Mouse (Mus musculus): ENCODE data around the gene Smok3a. TPM values are rescaled to one million over a fixed set of nuclear protein-coding genes. Genes with fewer than 3 reads are reported as not detected.

Smok3a gene
- total and polyA plus RNA-seq, 3 experiments: 0.22 TPM; not detected in 2

- H3K4me3 ChIP-seq (ENCODE audit: low read depth, low read length): no peak overlapping the region
- H3K36me3 ChIP-seq (replicated peaks): no peaks in the 10 kb centered on the region
- ATAC-seq (ENCODE audit: extremely low read depth, insufficient number of reproducible peaks, low FRiP score, poor library complexity, severe bottlenecking) (no peak), DNase-seq (ENCODE audit: low spot score) (no peak)
- TF ChIP-seq POLR2AphosphoS5 (IDR thresholded peaks at IDR 0.05; ENCODE audit: insufficient replicate concordance, low read depth, low read length) (no peak), GATA2 (IDR thresholded peaks at IDR 0.05; ENCODE audit: borderline replicate concordance, low read depth, low read length) (no peak), GATA1 (IDR thresholded peaks at IDR 0.05; ENCODE audit: borderline replicate concordance, low read length) (no peak), TAL1 (conservative IDR thresholded peaks at IDR 0.05; ENCODE audit: low read depth, low read length) (no peak), CTCF (IDR thresholded peaks at IDR 0.05; ENCODE audit: low read depth, low read length) (no peak)
- no peaks in the 10 kb centered on the region; the same call in 1 of the 2 replicates for H3K27me3 ChIP-seq (ENCODE audit: insufficient read depth, low read length)
- 0 out of 2 replicates have a peak, but pooled peaks cover 2% of the 10 kb centered on the region for H3K9me3 ChIP-seq (replicated peaks)
- H3K4me1 ChIP-seq (ENCODE audit: insufficient read depth, low read depth, low read length): peaks cover 11% of the 10 kb centered on the region
These were observed 60.4 kb downstream of the Smok3a start for GRCm38 (mm10) chr5:138081446-138081845.

- peaks cover 23% of the 10 kb centered on the region for H3K4me1 ChIP-seq (ENCODE audit: insufficient read depth, low read depth, low read length)
- H3K9me3 ChIP-seq (replicated peaks): 0 out of 2 replicates have a peak, but pooled peaks cover 2% of the 10 kb centered on the region
- ATAC-seq (ENCODE audit: extremely low read depth, insufficient number of reproducible peaks, low FRiP score, poor library complexity, severe bottlenecking) (no peak), DNase-seq (ENCODE audit: low spot score) (no peak)
- H3K27me3 ChIP-seq (ENCODE audit: insufficient read depth, low read length): no peaks in the 10 kb centered on the region; the same call in 1 of the 2 replicates
- TF ChIP-seq GATA1 (IDR thresholded peaks at IDR 0.05; ENCODE audit: borderline replicate concordance, low read length) (no peak), TAL1 (conservative IDR thresholded peaks at IDR 0.05; ENCODE audit: low read depth, low read length) (no peak), GATA2 (IDR thresholded peaks at IDR 0.05; ENCODE audit: borderline replicate concordance, low read depth, low read length) (no peak), POLR2AphosphoS5 (IDR thresholded peaks at IDR 0.05; ENCODE audit: insufficient replicate concordance, low read depth, low read length) (no peak), CTCF (IDR thresholded peaks at IDR 0.05; ENCODE audit: low read depth, low read length) (no peak)
- no peak overlapping the region for H3K4me3 ChIP-seq (ENCODE audit: low read depth, low read length)
- H3K36me3 ChIP-seq (replicated peaks): peaks cover 17% of the 10 kb centered on the region
These were observed 62.3 kb downstream of the Smok3a start for GRCm38 (mm10) chr5:138083318-138083900.

GRCm38 (mm10) chr5:138083936-138084335 lies 62.9 kb downstream of the Smok3a start:
- ATAC-seq (ENCODE audit: extremely low read depth, insufficient number of reproducible peaks, low FRiP score, poor library complexity, severe bottlenecking): no peak
- Histone ChIP-seq H3K4me1 (ENCODE audit: insufficient read depth, low read depth, low read length) (peaks cover 28% of the 10 kb centered on the region), H3K27me3 (ENCODE audit: insufficient read depth, low read length) (no peaks in the 10 kb centered on the region), H3K4me3 (ENCODE audit: low read depth, low read length) (no peak overlapping the region), H3K36me3 (replicated peaks) (peaks cover 23% of the 10 kb centered on the region), H3K9me3 (replicated peaks) (no peaks in the 10 kb centered on the region)
- no peak for DNase-seq (ENCODE audit: low spot score)
- TF ChIP-seq GATA2 (IDR thresholded peaks at IDR 0.05; ENCODE audit: borderline replicate concordance, low read depth, low read length): no peak
- no peak for TF ChIP-seq POLR2AphosphoS5 (IDR thresholded peaks at IDR 0.05; ENCODE audit: insufficient replicate concordance, low read depth, low read length)
- TF ChIP-seq GATA1 (IDR thresholded peaks at IDR 0.05; ENCODE audit: borderline replicate concordance, low read length): no peak
- TF ChIP-seq TAL1 (conservative IDR thresholded peaks at IDR 0.05; ENCODE audit: low read depth, low read length): no peak
- TF ChIP-seq CTCF (IDR thresholded peaks at IDR 0.05; ENCODE audit: low read depth, low read length): no peak

Other genes starting within 250 kb of the Smok3a start
Only the 20 nearest of the 23 such genes appear.
- 51.3 and 53.9 TPM in 2 replicates for gene Mepce, start 233.6 kb upstream of the Smok3a start, total RNA-seq (2014; fragmentation: Nextera tagmentation)
- gene Mepce, start 233.6 kb upstream of the Smok3a start, total RNA-seq (2017): 22.3 and 27.8 TPM in 2 replicates
- 173 and 216 TPM in 2 replicates for gene Mepce, start 233.6 kb upstream of the Smok3a start, polyA plus RNA-seq (2012)
- 8.4 and 9.9 TPM in 2 replicates for gene Zcwpw1, start 233.5 kb upstream of the Smok3a start, total RNA-seq (2014; fragmentation: Nextera tagmentation)
- 10.5 and 12.9 TPM in 2 replicates for gene Zcwpw1, start 233.5 kb upstream of the Smok3a start, total RNA-seq (2017)
- gene Zcwpw1, start 233.5 kb upstream of the Smok3a start, polyA plus RNA-seq (2012): 0.15 and 0.34 TPM in 2 replicates
- not detected in 2 replicates for gene Pilra, start 185.0 kb upstream of the Smok3a start, total RNA-seq (2014; fragmentation: Nextera tagmentation)
- 3.4 and 5.1 TPM in 2 replicates for gene Pilra, start 185.0 kb upstream of the Smok3a start, total RNA-seq (2017)
- gene Pilra, start 185.0 kb upstream of the Smok3a start, polyA plus RNA-seq (2012): 0.02 TPM in 1 of 2 replicates, not detected in the other
- not detected in 2 replicates for gene Pilrb1, start 163.2 kb upstream of the Smok3a start, total RNA-seq (2014; fragmentation: Nextera tagmentation)
- 1.9 and 2.9 TPM in 2 replicates for gene Pilrb1, start 163.2 kb upstream of the Smok3a start, total RNA-seq (2017)
- gene Pilrb1, start 163.2 kb upstream of the Smok3a start, polyA plus RNA-seq (2012): not detected in 2 replicates
- 2.4 TPM in 1 of 2 replicates, not detected in the other for gene Pilrb2, start 149.4 kb upstream of the Smok3a start, total RNA-seq (2014; fragmentation: Nextera tagmentation)
- gene Pilrb2, start 149.4 kb upstream of the Smok3a start, total RNA-seq (2017): 19.0 and 23.8 TPM in 2 replicates
- 0.13 and 0.31 TPM in 2 replicates for gene Pilrb2, start 149.4 kb upstream of the Smok3a start, polyA plus RNA-seq (2012)
- gene Cyp3a13, start 99.6 kb upstream of the Smok3a start, total RNA-seq (2014; fragmentation: Nextera tagmentation): not detected in 2 replicates
- 0.16 TPM in 1 of 2 replicates, not detected in the other for gene Cyp3a13, start 99.6 kb upstream of the Smok3a start, total RNA-seq (2017)
- not detected in 2 replicates for gene Cyp3a13, start 99.6 kb upstream of the Smok3a start, polyA plus RNA-seq (2012)
- not detected in 2 replicates for gene Gjc3, start 58.2 kb upstream of the Smok3a start, total RNA-seq (2014; fragmentation: Nextera tagmentation)
- gene Gjc3, start 58.2 kb upstream of the Smok3a start, total RNA-seq (2017): under 0.01 and 0.11 TPM in 2 replicates
- gene Gjc3, start 58.2 kb upstream of the Smok3a start, polyA plus RNA-seq (2012): not detected in 2 replicates
- not detected in 2 replicates for gene Azgp1, start 39.7 kb upstream of the Smok3a start, total RNA-seq (2014; fragmentation: Nextera tagmentation)
- not detected in 2 replicates for gene Azgp1, start 39.7 kb upstream of the Smok3a start, total RNA-seq (2017)
- not detected in 2 replicates for gene Azgp1, start 39.7 kb upstream of the Smok3a start, polyA plus RNA-seq (2012)
- not detected in 2 replicates for gene Smok3b, start 168 bp downstream of the Smok3a start, total RNA-seq (2014; fragmentation: Nextera tagmentation)
- gene Smok3b, start 168 bp downstream of the Smok3a start, total RNA-seq (2017): not detected in 2 replicates
- gene Smok3b, start 168 bp downstream of the Smok3a start, polyA plus RNA-seq (2012): not detected in 2 replicates
- not detected in 2 replicates for gene Smok3c, start 31.9 kb downstream of the Smok3a start, total RNA-seq (2014; fragmentation: Nextera tagmentation)
- 0.11 TPM in 1 of 2 replicates, not detected in the other for gene Smok3c, start 31.9 kb downstream of the Smok3a start, total RNA-seq (2017)
- not detected in 2 replicates for gene Smok3c, start 31.9 kb downstream of the Smok3a start, polyA plus RNA-seq (2012)
- 57.8 and 66.5 TPM in 2 replicates for gene Zkscan1, start 63.8 kb downstream of the Smok3a start, total RNA-seq (2014; fragmentation: Nextera tagmentation)
- 22.2 and 26.7 TPM in 2 replicates for gene Zkscan1, start 63.8 kb downstream of the Smok3a start, total RNA-seq (2017)
- gene Zkscan1, start 63.8 kb downstream of the Smok3a start, polyA plus RNA-seq (2012): 2.0 and 2.4 TPM in 2 replicates
- 24.5 and 33.7 TPM in 2 replicates for gene Zscan21, start 95.6 kb downstream of the Smok3a start, total RNA-seq (2014; fragmentation: Nextera tagmentation)
- 14.1 and 15.6 TPM in 2 replicates for gene Zscan21, start 95.6 kb downstream of the Smok3a start, total RNA-seq (2017)
- 1.2 and 2.8 TPM in 2 replicates for gene Zscan21, start 95.6 kb downstream of the Smok3a start, polyA plus RNA-seq (2012)
- gene Zfp113, start 134.5 kb downstream of the Smok3a start, total RNA-seq (2014; fragmentation: Nextera tagmentation): 22.2 and 23.7 TPM in 2 replicates
- 8.0 and 8.5 TPM in 2 replicates for gene Zfp113, start 134.5 kb downstream of the Smok3a start, total RNA-seq (2017)
- 0.36 and 0.66 TPM in 2 replicates for gene Zfp113, start 134.5 kb downstream of the Smok3a start, polyA plus RNA-seq (2012)
- gene Cops6, start 139.8 kb downstream of the Smok3a start, total RNA-seq (2014; fragmentation: Nextera tagmentation): 148 and 206 TPM in 2 replicates
- 45.0 and 48.7 TPM in 2 replicates for gene Cops6, start 139.8 kb downstream of the Smok3a start, total RNA-seq (2017)
- gene Cops6, start 139.8 kb downstream of the Smok3a start, polyA plus RNA-seq (2012): 104 and 107 TPM in 2 replicates
- 20.4 and 21.1 TPM in 2 replicates for gene Ap4m1, start 150.7 kb downstream of the Smok3a start, total RNA-seq (2014; fragmentation: Nextera tagmentation)
- 26.7 and 29.2 TPM in 2 replicates for gene Ap4m1, start 150.7 kb downstream of the Smok3a start, total RNA-seq (2017)
- 12.7 and 22.6 TPM in 2 replicates for gene Ap4m1, start 150.7 kb downstream of the Smok3a start, polyA plus RNA-seq (2012)
- 187 and 233 TPM in 2 replicates for gene Mcm7, start 151.2 kb downstream of the Smok3a start, total RNA-seq (2014; fragmentation: Nextera tagmentation)
- gene Mcm7, start 151.2 kb downstream of the Smok3a start, total RNA-seq (2017): 347 and 390 TPM in 2 replicates
- 36.3 and 104 TPM in 2 replicates for gene Mcm7, start 151.2 kb downstream of the Smok3a start, polyA plus RNA-seq (2012)
- gene Taf6, start 166.2 kb downstream of the Smok3a start, total RNA-seq (2014; fragmentation: Nextera tagmentation): 69.4 and 73.0 TPM in 2 replicates
- gene Taf6, start 166.2 kb downstream of the Smok3a start, total RNA-seq (2017): 45.7 and 48.8 TPM in 2 replicates
- 33.2 and 34.8 TPM in 2 replicates for gene Taf6, start 166.2 kb downstream of the Smok3a start, polyA plus RNA-seq (2012)
- gene Cnpy4, start 166.2 kb downstream of the Smok3a start, total RNA-seq (2014; fragmentation: Nextera tagmentation): 10.7 and 20.2 TPM in 2 replicates
- gene Cnpy4, start 166.2 kb downstream of the Smok3a start, total RNA-seq (2017): 31.1 and 31.5 TPM in 2 replicates
- 1.0 and 1.3 TPM in 2 replicates for gene Cnpy4, start 166.2 kb downstream of the Smok3a start, polyA plus RNA-seq (2012)
- gene Mblac1, start 173.1 kb downstream of the Smok3a start, total RNA-seq (2014; fragmentation: Nextera tagmentation): 1.7 and 2.1 TPM in 2 replicates
- gene Mblac1, start 173.1 kb downstream of the Smok3a start, total RNA-seq (2017): 3.8 and 4.2 TPM in 2 replicates
- 2.5 TPM in 2 replicates for gene Mblac1, start 173.1 kb downstream of the Smok3a start, polyA plus RNA-seq (2012)
- gene Nxpe5, start 204.6 kb downstream of the Smok3a start, total RNA-seq (2014; fragmentation: Nextera tagmentation): not detected in 2 replicates
- gene Nxpe5, start 204.6 kb downstream of the Smok3a start, total RNA-seq (2017): 0.12 and 0.38 TPM in 2 replicates
- gene Nxpe5, start 204.6 kb downstream of the Smok3a start, polyA plus RNA-seq (2012): not detected in 2 replicates